In the genomic region with DNA sequence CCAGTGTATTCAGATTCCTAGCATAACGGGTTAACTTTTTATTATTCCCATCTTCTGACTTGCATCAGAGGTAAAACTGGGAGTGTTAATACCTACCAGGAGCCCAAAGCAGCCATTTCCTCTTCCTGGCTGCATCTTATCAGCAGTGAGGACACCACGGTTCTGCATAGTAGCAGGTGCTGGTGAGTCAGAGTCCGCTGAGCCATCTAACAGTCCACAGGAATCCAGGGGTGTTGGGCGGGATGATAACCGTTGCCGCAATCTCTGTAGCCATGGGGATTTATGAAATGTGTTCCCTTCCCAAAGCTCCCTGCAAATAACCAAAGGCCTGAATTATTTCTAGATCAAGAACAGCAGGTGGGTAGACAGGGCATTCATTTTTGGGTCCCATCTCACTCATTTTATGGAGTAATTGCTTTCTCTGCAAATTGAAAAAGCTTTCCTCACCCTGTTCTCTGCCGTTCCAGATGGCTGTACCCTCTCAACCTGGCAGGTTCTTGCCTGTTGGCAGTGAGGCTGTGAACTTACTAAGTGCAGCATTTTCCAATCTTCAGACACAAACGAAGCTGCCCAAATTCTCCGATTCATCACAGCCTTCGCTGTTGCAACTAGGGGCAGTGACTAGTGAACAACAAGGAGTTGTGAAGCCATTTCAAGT, we compare ENCODE assay signal across 11 mouse cellular contexts. TPM values are rescaled to one million over a fixed set of nuclear protein-coding genes. Genes with fewer than 3 reads are reported as not detected.
DNase-seq lines count a peak whose midpoint lies in the region; ATAC-seq and TF ChIP-seq lines count a peak whose summit lies in the region.
"Had no signal": no experiment of that assay in that cellular context is flagged by ENCODE, and none has a peak within 500 bp of the region (broad histone marks: within the 10 kb centered on the region; RNA-seq: fewer than 3 reads in every experiment).

No protein-coding gene starts in this region.

- no peaks in the 10 kb centered on the region for H3K36me3 ChIP-seq in heart, embryonic 12.5 days
- H3K36me3 ChIP-seq: lung, embryonic 15.5 days had no signal

- H3K27ac ChIP-seq in cerebellum, adult 2 months (ENCODE audit: insufficient read depth, low read length) = peak overlapping the region; percentile 76
- no peak overlapping the region for H3K27ac ChIP-seq in heart, embryonic 12.5 days (ENCODE audit: poor library complexity, severe bottlenecking)
- H3K27ac ChIP-seq: hindbrain, embryonic 14.5 days; lung, embryonic 15.5 days had no signal

- H3K9me3 ChIP-seq in heart, embryonic 12.5 days (replicated peaks) = no peaks in the 10 kb centered on the region
- H3K9me3 ChIP-seq: lung, embryonic 15.5 days had no signal

- H3K4me3 ChIP-seq in cerebellum, adult 2 months (replicated peaks; ENCODE audit: insufficient read depth, low read depth, low read length) = peak overlapping the region; percentile 9
- no peak overlapping the region for H3K4me3 ChIP-seq in heart, embryonic 12.5 days
- H3K4me3 ChIP-seq: lung, embryonic 15.5 days had no signal

- peaks cover 6% of the 10 kb centered on the region; the same call in 1 of the 2 replicates for H3K4me1 ChIP-seq in cerebellum, adult 2 months (ENCODE audit: control insufficient read depth, insufficient read depth, low read length)
- H3K4me1 ChIP-seq in heart, embryonic 12.5 days (replicated peaks) = no peaks in the 10 kb centered on the region
- H3K4me1 ChIP-seq: lung, embryonic 15.5 days had no signal

- H3K9ac ChIP-seq in heart, embryonic 12.5 days = no peak overlapping the region
- H3K9ac ChIP-seq: hindbrain, embryonic 14.5 days; lung, embryonic 15.5 days had no signal

- no peak for TF ChIP-seq CTCF in cerebellum, adult 2 months (IDR thresholded peaks at IDR 0.05; ENCODE audit: borderline replicate concordance, insufficient read depth, low read depth, low read length)

- no peak for TF ChIP-seq POLR2A in cerebellum, adult 2 months (IDR thresholded peaks at IDR 0.05; ENCODE audit: borderline replicate concordance, insufficient read depth, low read length)

- peak; percentile 11 for DNase-seq in Muller cell, postnatal 12 days (ENCODE audit: inconsistent ontology term)
- peak; percentile 81 to 89 for DNase-seq in cerebellum, adult 2 months
- peak; percentile 33 to 62 for DNase-seq in frontal cortex, postnatal 36 days (ENCODE audit: low spot score in 2 of 2)
- DNase-seq in left cerebral cortex, postnatal 14 days (ENCODE audit: low spot score in 2 of 2) = peak; percentile 26 to 48
- no peak for DNase-seq in neural tube, embryonic 10.5 days (ENCODE audit: extremely low spot score, low spot score)
- no peak for DNase-seq in lung, postnatal 36 days
- no peak for DNase-seq in spleen, postnatal 14 days (ENCODE audit: low spot score in 2 of 2)

- 13% methylated on average over 10 of the region's 10 CpGs for WGBS in cerebellum, adult 2 months
- WGBS in heart, embryonic 12.5 days = 70% methylated on average over 10 of the region's 10 CpGs

- H3K27me3 ChIP-seq in cerebellum, adult 2 months (ENCODE audit: control insufficient read depth, insufficient read depth, low read length) = no peaks in the 10 kb centered on the region
- no peaks in the 10 kb centered on the region for H3K27me3 ChIP-seq in heart, embryonic 12.5 days (replicated peaks)
- H3K27me3 ChIP-seq: lung, embryonic 15.5 days had no signal

- H3K4me2 ChIP-seq in heart, embryonic 12.5 days = no peak overlapping the region
- H3K4me2 ChIP-seq: hindbrain, embryonic 14.5 days; lung, embryonic 15.5 days had no signal

- intact Hi-C loops in left cerebral cortex, postnatal 14 days (cut with DNase I) = no loop called here

- no peak for ATAC-seq in heart, embryonic 12.5 days (ENCODE audit: insufficient number of reproducible peaks, low FRiP score)

RNA-seq across cellular contexts. Expression of gene Tspan7, which starts 35.5 kb away (rescaled TPM):
- polyA plus RNA-seq in cerebellum, adult 2 months (2012; rRNA removed) = 965 and 976 TPM in 2 replicates
- 1,000 to 10,000 TPM; 1,196 to 1,293 TPM for total RNA-seq in left cerebral cortex, postnatal 14 days (2021)
- 81.3 and 83.3 TPM in 2 replicates for polyA plus RNA-seq in heart, embryonic 12.5 days (2016; fragmentation: Nextera tagmentation; extraction: Ambion mirVana)
- total RNA-seq: monocyte, adult 5-6 weeks had no signal

Comparison
In these comparisons a context has a peak if more than half of its experiments do, and no peak if none do; other contexts are left out.
1. DNase-seq: peak in Muller cell, postnatal 12 days (single experiment), cerebellum, adult 2 months (2 of 2), frontal cortex, postnatal 36 days (2 of 2) and left cerebral cortex, postnatal 14 days (2 of 2); none in neural tube, embryonic 10.5 days (single experiment), lung, postnatal 36 days (single experiment) and spleen, postnatal 14 days (0 of 2).
2. RNA of gene Tspan7, which starts 35.5 kb away (polyA plus RNA-seq): 965 to 976 TPM in cerebellum, adult 2 months; 81.3 to 83.3 TPM in heart, embryonic 12.5 days; every median in the first group is over 10 times any median in the second.